Mouse (Mus musculus): ENCODE measurements around the gene Mpv17l2.

Mpv17l2 gene

GRCm38 (mm10) chr8:70760775-70761406, at the start of gene Mpv17l2:
Gene Mpv17l2 (minus strand): TSS chr8:70760946.
- DNase-seq: peak; percentile 95 to 98

GRCm38 (mm10) chr8:70808955-70809701, 48.4 kb upstream of the Mpv17l2 start:
- DNase-seq: peak; percentile 69 to 80

DNA sequence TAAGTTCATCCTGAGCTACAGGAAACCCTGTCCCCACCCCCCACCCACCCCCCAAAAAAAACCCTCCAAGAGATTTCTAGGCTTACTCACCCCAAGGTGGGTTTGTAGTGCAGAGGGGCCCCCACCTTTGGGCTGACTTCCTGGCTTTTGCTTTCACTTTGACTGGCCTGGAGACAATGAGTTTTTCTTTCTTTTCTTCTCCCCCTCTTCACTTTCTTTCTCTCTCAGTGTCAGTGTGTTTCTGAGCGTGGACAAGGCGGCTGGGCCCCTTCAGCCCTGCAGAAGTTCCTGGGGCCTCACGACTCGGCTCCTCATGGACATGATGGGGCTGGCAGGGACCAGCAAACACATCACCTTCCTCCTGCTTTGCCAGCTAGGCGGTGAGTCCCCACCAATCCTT, 47.5 kb upstream of the Mpv17l2 start, which contains the start of gene Il12rb1:
TSS of gene Il12rb1 (plus strand) at position 211 of the 400 bp plus-strand sequence.
- no peak for DNase-seq

GRCm38 (mm10) chr8:70807304-70807703, 46.6 kb upstream of the Mpv17l2 start:
- no peak for DNase-seq

DNA sequence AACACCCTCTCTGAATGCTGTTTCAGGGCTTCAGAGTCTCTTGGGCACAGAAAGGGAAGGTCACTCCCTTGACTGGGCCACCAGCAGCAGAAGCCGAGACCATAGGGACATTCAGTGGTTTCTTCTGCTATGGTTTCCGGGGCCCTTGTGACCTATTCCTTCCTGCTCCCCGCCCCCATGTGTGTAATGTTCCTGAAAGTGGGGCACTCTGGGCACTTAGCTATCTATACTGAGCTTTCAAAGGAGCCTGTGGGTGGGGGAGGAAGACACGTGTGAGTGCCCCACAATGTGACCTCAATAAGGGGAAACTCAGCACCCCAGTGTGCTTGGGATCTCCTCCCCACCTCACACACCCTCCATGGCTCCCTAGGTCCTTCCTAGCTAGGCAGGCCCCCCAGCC, 45.8 kb upstream of the Mpv17l2 start:
- peak; percentile 73 to 87 for DNase-seq

GRCm38 (mm10) chr8:70804481-70805206, 43.9 kb upstream of the Mpv17l2 start, which contains the start of gene Mast3:
Gene Mast3 (minus strand): TSS chr8:70805054.
- DNase-seq: peak; percentile 79 to 81

- peak; percentile 82 to 84 for DNase-seq
These were observed 43.2 kb upstream of the Mpv17l2 start for GRCm38 (mm10) chr8:70803761-70804480.

DNA sequence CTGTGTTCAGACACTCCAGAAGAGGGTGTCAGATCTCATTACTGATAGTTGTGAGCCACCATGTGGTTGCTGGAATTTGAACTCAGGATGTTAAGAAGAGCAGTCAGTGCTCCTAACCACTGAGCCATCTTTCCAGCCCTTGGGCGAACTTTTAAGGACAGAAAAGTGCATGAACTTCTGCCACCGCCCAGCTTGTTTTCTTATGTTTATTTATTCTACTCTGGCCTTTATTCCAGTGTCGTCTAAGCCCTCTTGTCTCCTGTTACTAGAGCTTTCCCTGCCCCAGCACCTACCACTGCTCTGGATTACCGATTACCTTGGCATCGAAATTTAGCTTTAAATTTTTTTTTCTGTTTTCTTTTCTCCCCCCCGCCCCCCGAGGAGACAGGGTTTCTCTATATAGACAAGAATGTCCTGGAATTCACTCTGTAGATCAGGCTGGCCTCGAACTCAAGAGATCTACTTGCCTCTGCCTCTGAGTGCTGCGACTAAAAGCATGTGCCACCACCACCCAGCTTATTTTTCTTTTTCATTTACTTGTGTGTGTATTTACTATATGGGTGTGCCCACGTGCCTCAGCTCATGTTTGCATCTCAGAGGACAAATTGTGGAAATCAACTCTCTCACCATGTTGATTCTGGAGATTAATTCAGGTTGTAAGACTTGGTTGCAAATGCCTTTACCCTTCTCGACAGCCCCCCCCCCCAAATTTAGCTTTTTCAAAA, 42.2 kb upstream of the Mpv17l2 start:
- DNase-seq: no peak

GRCm38 (mm10) chr8:70801830-70802229, 41.1 kb upstream of the Mpv17l2 start:
- DNase-seq: no peak

DNA sequence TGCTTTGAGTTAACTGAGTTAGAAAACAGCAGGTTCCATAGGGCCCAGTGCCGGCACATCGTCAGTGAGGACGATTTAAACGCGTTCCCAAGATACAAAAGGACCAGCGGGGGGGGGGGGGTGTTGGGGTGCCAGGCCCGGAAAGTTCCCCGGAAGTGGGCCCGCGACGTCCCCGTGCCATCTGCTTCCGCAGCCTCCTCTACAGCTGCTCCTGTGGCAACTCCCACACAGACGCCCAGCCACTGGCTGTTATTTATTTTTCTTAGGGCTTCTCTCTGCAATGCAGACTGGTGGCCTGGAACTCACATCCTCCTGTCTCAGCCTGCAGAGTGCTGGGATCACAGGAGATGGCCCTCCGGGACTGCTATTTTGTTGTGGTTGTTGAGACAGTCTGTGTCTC, 40.4 kb upstream of the Mpv17l2 start:
- DNase-seq: peak in 1 of 2 experiments; percentile 68

GRCm38 (mm10) chr8:70800648-70801047, 39.9 kb upstream of the Mpv17l2 start:
- no peak for DNase-seq

- DNase-seq: no peak
These were observed 37.5 kb upstream of the Mpv17l2 start for GRCm38 (mm10) chr8:70798281-70798680.

- peak; percentile 64 to 81 for DNase-seq
These were observed 36.6 kb upstream of the Mpv17l2 start for GRCm38 (mm10) chr8:70797081-70798070.

GRCm38 (mm10) chr8:70796403-70797080, 35.8 kb upstream of the Mpv17l2 start:
- DNase-seq: no peak

GRCm38 (mm10) chr8:70795370-70795769, 34.6 kb upstream of the Mpv17l2 start:
- no peak for DNase-seq

DNA sequence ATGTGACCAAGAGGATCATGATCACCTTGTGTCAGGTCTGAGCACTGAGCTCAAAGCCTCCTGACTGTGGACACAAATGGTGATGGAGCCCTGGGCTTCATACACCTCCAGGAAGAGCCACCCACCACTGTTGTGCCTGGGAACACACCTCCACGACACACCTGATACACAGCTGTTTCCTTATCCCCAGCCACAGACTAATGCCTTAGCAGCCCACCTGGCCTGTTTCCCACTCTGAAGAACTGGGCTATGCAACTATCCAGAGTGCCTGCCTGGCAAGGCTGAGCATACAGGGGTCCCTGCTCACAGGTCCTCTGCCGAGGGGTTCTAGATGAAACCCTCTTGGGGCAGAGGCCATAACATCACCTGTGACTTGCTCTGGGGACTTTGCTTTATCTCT, 33.5 kb upstream of the Mpv17l2 start:
- DNase-seq: no peak

- no peak for DNase-seq
These were observed 32.0 kb upstream of the Mpv17l2 start for GRCm38 (mm10) chr8:70792700-70793099.

- DNase-seq: peak; percentile 96 to 98
These were observed 31.4 kb upstream of the Mpv17l2 start for GRCm38 (mm10) chr8:70791975-70792691.

- peak; percentile 69 to 85 for DNase-seq
These were observed 30.6 kb upstream of the Mpv17l2 start for GRCm38 (mm10) chr8:70791294-70791701.

Data from thymus, adult 18-20 months (tissue).